Mouse (Mus musculus) hindbrain, embryonic 16.5 days (tissue): ENCODE measurements at regions not wholly inside any gene's neighbourhood (a gene's known extent, or its start where the extent isn't known, plus 50 kb on each side); places are given as distances from the start of the nearest gene placed in this dataset.

Experiments
- ATAC-seq: fragments of 200-750 bp; cut with Nextera tagmentation; 2 replicates; pipeline ENCODE4 v1.8.0; 2017; ENCODE audit warnings: moderate TSS enrichment, moderate library complexity
- H3K27ac ChIP-seq: fragments of 300-500 bp; sonication (generic); 2 replicates; pipeline ENCODE4 v1.5.1; 2014; ENCODE audit warnings: low read depth, mild to moderate bottlenecking, control low read depth, low read length, moderate library complexity
- H3K27me3 ChIP-seq: fragments of 300-500 bp; sonication (generic); replicated peaks from 2 replicates; pipeline ENCODE4 v1.6.1; 2014; ENCODE audit warnings: low read length; ENCODE audit not compliant: control insufficient read depth, insufficient read depth
- H3K36me3 ChIP-seq: fragments of 300-500 bp; sonication (generic); 2 replicates; pipeline ENCODE4 v1.6.1; 2014; ENCODE audit warnings: mild to moderate bottlenecking, low read length, moderate library complexity, mixed read lengths; ENCODE audit not compliant: control insufficient read depth, insufficient read depth
- H3K4me1 ChIP-seq: fragments of 300-500 bp; sonication (generic); 2 replicates; pipeline ENCODE4 v1.6.1; 2014; ENCODE audit warnings: low read depth, low read length; ENCODE audit not compliant: control insufficient read depth, insufficient read depth
- H3K4me2 ChIP-seq: fragments of 300-500 bp; sonication (generic); 2 replicates; pipeline ENCODE4 v1.6.1; 2014; ENCODE audit warnings: mild to moderate bottlenecking, low read length, control low read depth, moderate library complexity
- H3K4me3 ChIP-seq: fragments of 300-500 bp; sonication (generic); 2 replicates; pipeline ENCODE4 v1.5.1; 2014; ENCODE audit warnings: mild to moderate bottlenecking, low read length, control low read depth, moderate library complexity
- H3K9ac ChIP-seq: fragments of 300-500 bp; sonication (generic); 2 replicates; pipeline ENCODE4 v1.6.1; 2014; ENCODE audit warnings: low read depth, mild to moderate bottlenecking, control low read depth, low read length, moderate library complexity
- H3K9me3 ChIP-seq: fragments of 300-500 bp; sonication (generic); 2 replicates; pipeline ENCODE4 v1.6.1; 2014; ENCODE audit warnings: mild to moderate bottlenecking, low read length, moderate library complexity; ENCODE audit not compliant: control insufficient read depth
- WGBS: fragments of 180-500 bp; shearing (Covaris S2); extraction: QIAGEN DNeasy Blood & Tissue Kit; methylation state at CpG from one replicate; pipeline ENCODE4 v1.1.7; 2014; 5-methylcytosine and 5-hydroxymethylcytosine counted together

DNA sequence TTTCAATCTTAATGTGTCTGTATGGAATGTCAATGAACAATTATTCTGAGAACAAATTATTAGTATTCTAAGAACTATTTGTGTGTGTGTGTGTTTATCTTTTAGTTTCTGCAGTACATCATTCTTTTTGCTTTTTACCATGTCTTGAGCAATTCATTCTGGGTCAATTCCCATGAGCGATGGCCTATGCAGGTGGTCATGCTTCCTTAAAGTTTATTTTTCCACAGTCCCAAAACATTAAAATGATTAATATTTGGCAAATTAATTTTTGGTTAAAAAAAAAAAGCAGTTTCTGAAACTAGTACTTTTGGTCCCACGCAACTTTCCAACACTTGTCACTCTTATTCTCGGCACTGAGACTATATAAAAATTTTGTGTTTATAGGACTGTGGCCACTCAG, 416.8 kb upstream of the Rgmb start:
- WGBS: 96% methylated on average over 3 of the region's 3 CpGs
- Histone ChIP-seq H3K27ac (no peak overlapping the region), H3K4me3 (no peak overlapping the region), H3K4me1 (no peaks in the 10 kb centered on the region), H3K27me3 (no peaks in the 10 kb centered on the region), H3K4me2 (no peak overlapping the region), H3K9ac (no peak overlapping the region), H3K36me3 (no peaks in the 10 kb centered on the region), H3K9me3 (no peaks in the 10 kb centered on the region)
- ATAC-seq: no peak

DNA sequence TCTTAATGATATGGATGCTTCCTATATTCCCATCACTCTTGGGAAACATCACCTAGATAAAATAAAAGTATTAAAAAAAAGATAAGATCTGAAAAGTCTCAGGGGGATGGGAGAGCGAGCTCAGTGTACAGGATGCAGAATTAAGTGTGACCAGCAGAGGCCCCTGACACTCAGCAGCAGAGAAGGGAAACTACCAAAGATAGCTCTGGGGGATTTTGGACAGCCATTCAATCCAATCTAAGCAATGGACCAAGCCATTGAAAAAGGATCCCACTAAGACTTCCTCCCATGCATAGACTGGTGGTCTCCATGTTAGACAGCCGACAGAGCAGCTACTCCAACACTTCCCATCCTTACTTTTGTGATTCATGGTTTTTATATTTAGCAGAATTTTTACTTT, 390.4 kb upstream of the Rgmb start:
- Histone ChIP-seq H3K9me3 (no peaks in the 10 kb centered on the region), H3K27me3 (no peaks in the 10 kb centered on the region), H3K36me3 (no peaks in the 10 kb centered on the region), H3K27ac (no peak overlapping the region), H3K4me1 (no peaks in the 10 kb centered on the region), H3K4me2 (no peak overlapping the region), H3K9ac (no peak overlapping the region), H3K4me3 (no peak overlapping the region)
- WGBS: 77% methylated on average over 2 of the region's 2 CpGs
- ATAC-seq: no peak

DNA sequence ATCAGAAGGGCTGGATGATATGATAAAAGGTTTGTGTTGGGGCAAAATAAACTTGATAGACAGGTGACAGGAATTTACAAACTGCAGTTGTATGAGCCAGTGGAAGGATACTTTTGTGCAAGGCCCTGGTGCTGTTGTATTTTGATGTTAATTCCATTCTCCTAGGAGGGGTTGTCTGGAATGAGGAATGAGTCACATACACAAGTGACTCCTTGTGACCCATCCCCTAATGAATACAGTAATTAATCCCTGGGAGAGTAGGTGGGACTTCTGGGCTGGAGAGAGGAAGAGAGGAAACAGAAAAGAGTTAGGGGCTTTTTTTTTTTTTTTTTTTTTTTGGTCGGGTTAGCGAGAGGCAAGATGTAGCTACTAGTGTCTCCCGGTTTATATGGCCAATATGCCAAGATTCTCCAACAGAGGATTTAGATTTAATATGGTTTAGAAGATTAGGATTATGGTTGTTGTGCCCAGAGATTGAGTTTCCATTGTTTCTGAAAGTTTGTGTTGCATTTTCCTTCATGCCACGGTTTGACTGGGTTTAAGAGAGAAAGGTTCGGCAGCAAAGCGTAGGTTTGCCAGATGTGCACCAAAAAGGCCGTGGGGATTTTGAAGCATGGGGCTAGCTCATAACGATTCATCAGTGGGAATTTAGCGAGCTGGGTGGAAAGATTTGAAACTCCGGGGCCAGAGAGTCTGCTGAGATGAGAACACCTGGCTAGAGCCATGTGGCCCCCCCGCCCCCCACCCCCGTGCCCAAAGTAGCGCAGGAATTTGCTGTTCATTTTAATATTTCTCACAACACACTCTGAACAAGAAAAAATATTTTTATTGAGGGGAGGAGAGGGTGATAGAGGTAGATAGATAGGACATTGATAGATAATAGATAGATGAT, 389.1 kb upstream of the Rgmb start:
- Histone ChIP-seq H3K4me3 (no peak overlapping the region), H3K27me3 (no peaks in the 10 kb centered on the region), H3K36me3 (no peaks in the 10 kb centered on the region), H3K27ac (no peak overlapping the region), H3K9ac (no peak overlapping the region), H3K9me3 (no peaks in the 10 kb centered on the region), H3K4me2 (no peak overlapping the region), H3K4me1 (no peaks in the 10 kb centered on the region)
- ATAC-seq: no peak
- 80% methylated on average over 13 of the region's 13 CpGs for WGBS

DNA sequence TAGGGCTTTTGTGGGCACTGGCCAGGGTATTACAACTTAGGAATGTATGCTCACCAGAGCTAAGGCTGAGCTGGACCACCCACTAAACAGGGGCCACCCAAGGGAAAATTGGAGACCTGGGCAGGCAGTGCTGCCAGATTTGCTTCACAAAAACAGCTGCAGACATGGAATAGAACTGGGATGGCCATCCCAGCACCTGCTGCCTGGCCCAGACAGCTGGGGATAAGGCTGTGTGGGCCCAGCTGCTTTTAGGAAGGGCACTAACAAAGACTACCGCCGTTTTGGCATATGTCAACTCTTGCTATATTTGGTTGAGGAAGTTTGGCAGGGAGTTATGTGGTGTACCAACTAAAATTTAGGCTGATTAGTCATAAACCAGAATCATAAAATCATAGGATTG, 387.8 kb upstream of the Rgmb start:
- Histone ChIP-seq H3K4me1 (no peaks in the 10 kb centered on the region), H3K27me3 (no peaks in the 10 kb centered on the region), H3K4me3 (no peak overlapping the region), H3K4me2 (no peak overlapping the region), H3K36me3 (no peaks in the 10 kb centered on the region), H3K27ac (no peak overlapping the region), H3K9ac (no peak overlapping the region), H3K9me3 (no peaks in the 10 kb centered on the region)
- no peak for ATAC-seq
- WGBS: 39% methylated on average over 2 of the region's 2 CpGs

DNA sequence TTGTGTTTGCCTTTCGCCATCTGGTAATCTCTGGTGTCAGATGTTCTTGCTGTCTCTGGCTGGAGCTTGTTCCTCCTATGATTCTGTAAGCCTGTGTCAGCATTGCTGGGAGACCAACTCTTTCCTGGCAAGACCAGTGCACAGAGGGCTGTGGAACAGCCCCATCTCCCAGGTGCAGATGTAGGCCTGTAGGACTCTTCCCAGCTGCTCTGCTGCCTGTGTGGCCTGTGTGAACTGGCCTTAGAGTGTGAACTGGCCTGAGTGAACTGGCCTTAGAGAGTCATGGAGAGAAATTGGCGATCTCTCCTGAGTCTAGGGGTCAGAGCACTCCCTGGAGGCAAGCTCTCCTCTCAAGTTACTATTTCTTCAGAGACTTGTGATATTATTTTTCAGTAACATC, 386.0 kb upstream of the Rgmb start:
- no peaks in the 10 kb centered on the region for H3K4me1 ChIP-seq
- H3K9ac ChIP-seq: no peak overlapping the region
- no peaks in the 10 kb centered on the region for H3K27me3 ChIP-seq
- ATAC-seq: no peak
- no peak overlapping the region for H3K27ac ChIP-seq
- no peak overlapping the region for H3K4me2 ChIP-seq
- no peaks in the 10 kb centered on the region for H3K36me3 ChIP-seq
- 86% methylated on average over 2 of the region's 2 CpGs for WGBS
- H3K9me3 ChIP-seq: no peaks in the 10 kb centered on the region
- H3K4me3 ChIP-seq: no peak overlapping the region

GRCm38 (mm10) chr17:16193636-16194035, 362.8 kb upstream of the Rgmb start:
- Histone ChIP-seq H3K36me3 (no peaks in the 10 kb centered on the region), H3K27ac (no peak overlapping the region), H3K27me3 (no peaks in the 10 kb centered on the region), H3K9me3 (no peaks in the 10 kb centered on the region), H3K4me3 (no peak overlapping the region), H3K9ac (no peak overlapping the region), H3K4me1 (no peaks in the 10 kb centered on the region), H3K4me2 (no peak overlapping the region)
- no peak for ATAC-seq
- WGBS: 66% methylated on average over 1 of the region's 1 CpGs

DNA sequence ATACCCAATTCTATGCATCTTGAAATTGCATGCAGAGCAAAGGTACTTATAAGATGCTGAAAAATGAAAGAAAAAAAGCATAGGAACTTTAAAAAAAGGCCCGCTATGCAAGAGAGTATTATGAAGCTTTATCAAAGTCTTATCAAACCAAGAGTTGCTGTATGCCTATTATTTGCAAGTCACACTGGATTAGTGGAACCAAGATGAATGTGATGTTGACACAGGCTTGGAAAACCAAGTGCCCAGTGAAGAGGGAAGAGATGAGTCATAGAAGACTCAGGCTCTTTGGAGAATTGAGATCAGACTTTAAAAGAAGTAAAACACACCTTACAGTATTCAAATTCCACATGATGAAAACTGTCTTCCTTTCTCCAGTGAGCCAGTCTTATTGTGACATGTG, 350.0 kb upstream of the Rgmb start:
- Histone ChIP-seq H3K27ac (no peak overlapping the region), H3K9me3 (no peaks in the 10 kb centered on the region), H3K27me3 (no peaks in the 10 kb centered on the region), H3K4me3 (no peak overlapping the region), H3K4me2 (no peak overlapping the region), H3K4me1 (no peaks in the 10 kb centered on the region), H3K9ac (no peak overlapping the region), H3K36me3 (no peaks in the 10 kb centered on the region)
- ATAC-seq: no peak
- 100% methylated on average over 1 of the region's 1 CpGs for WGBS

GRCm38 (mm10) chr17:16178102-16178501, 347.3 kb upstream of the Rgmb start:
- H3K4me1 ChIP-seq: no peaks in the 10 kb centered on the region
- H3K9me3 ChIP-seq: no peaks in the 10 kb centered on the region
- H3K27ac ChIP-seq: no peak overlapping the region
- H3K4me3 ChIP-seq: no peak overlapping the region
- no peak for ATAC-seq
- no peak overlapping the region for H3K4me2 ChIP-seq
- H3K9ac ChIP-seq: no peak overlapping the region
- no peaks in the 10 kb centered on the region for H3K27me3 ChIP-seq
- 77% methylated on average over 2 of the region's 2 CpGs for WGBS
- no peaks in the 10 kb centered on the region for H3K36me3 ChIP-seq

GRCm38 (mm10) chr17:16176782-16177510, 346.1 kb upstream of the Rgmb start:
- Histone ChIP-seq H3K9ac (no peak overlapping the region), H3K4me1 (no peaks in the 10 kb centered on the region), H3K9me3 (no peaks in the 10 kb centered on the region), H3K27me3 (no peaks in the 10 kb centered on the region), H3K4me2 (no peak overlapping the region), H3K4me3 (no peak overlapping the region), H3K36me3 (no peaks in the 10 kb centered on the region), H3K27ac (no peak overlapping the region)
- WGBS: 38% methylated on average over 8 of the region's 8 CpGs
- ATAC-seq: no peak
